ENCODE assay signal across 9 mouse cellular contexts in the genomic region with DNA sequence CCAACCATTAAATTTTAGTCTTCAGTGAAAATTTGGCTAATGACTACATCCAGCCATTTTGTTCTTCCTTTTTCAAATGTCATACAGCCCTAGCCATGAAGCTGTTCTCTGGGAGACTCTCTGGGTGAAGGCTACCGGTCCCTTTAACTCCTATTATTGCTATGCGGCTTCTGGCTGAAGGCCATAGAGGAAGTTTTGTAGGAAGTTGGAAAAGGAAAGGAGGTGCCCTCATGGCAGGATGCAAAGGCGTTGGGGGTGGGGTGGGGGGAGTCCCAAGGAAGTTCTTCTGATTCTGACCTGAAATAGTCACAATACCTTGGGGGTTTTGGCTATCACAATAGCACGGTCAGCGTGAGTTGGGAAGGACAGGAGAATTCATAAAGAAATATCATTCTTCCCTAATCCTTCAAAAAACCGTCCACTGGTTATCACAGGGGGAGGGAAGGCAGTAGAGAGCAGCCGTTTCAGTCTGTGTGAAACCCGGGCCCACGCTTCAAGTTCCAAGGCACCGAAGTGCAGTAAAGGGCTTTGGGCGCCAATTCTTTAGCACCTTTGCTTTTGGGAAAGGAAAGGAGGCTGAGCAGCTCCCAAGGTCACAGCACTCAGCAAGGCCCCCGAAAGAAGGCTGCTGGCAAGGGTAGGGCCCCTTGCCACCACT. TPM values are rescaled to one million over a fixed set of nuclear protein-coding genes. Genes with fewer than 3 reads are reported as not detected.
DNase-seq lines count a peak whose midpoint lies in the region; ATAC-seq and TF ChIP-seq lines count a peak whose summit lies in the region.
"Had no signal": no experiment of that assay in that cellular context is flagged by ENCODE, and none has a peak within 500 bp of the region (broad histone marks: within the 10 kb centered on the region; RNA-seq: fewer than 3 reads in every experiment).

No protein-coding gene starts in this region.

- peaks cover 26% of the 10 kb centered on the region for H3K36me3 ChIP-seq in forebrain, embryonic 10.5 days (replicated peaks)
- no peaks in the 10 kb centered on the region for H3K36me3 ChIP-seq in forebrain, postnatal 0 days (ENCODE audit: insufficient read depth)
- no peaks in the 10 kb centered on the region for H3K36me3 ChIP-seq in forebrain, embryonic 15.5 days
- no peaks in the 10 kb centered on the region for H3K36me3 ChIP-seq in liver, embryonic 16.5 days (ENCODE audit: control insufficient read depth, insufficient read depth)

- 89% methylated on average over 12 of the region's 12 CpGs for WGBS in forebrain, embryonic 10.5 days
- 87% methylated on average over 12 of the region's 12 CpGs for WGBS in forebrain, postnatal 0 days
- WGBS in forebrain, embryonic 15.5 days = 88% methylated on average over 12 of the region's 12 CpGs
- WGBS in liver, embryonic 16.5 days (ENCODE audit: insufficient replicate concordance) = 47% methylated on average over 12 of the region's 12 CpGs

- no peak overlapping the region for H3K4me3 ChIP-seq in forebrain, embryonic 10.5 days
- H3K4me3 ChIP-seq in forebrain, postnatal 0 days (ENCODE audit: low read depth, low read length) = no peak overlapping the region
- no peak overlapping the region for H3K4me3 ChIP-seq in forebrain, embryonic 15.5 days
- H3K4me3 ChIP-seq in liver, embryonic 16.5 days (ENCODE audit: low read depth, low read length) = no peak overlapping the region
- H3K4me3 ChIP-seq: midbrain, embryonic 12.5 days had no signal

- H3K27me3 ChIP-seq in forebrain, embryonic 10.5 days (ENCODE audit: poor library complexity, severe bottlenecking) = no peaks in the 10 kb centered on the region
- H3K27me3 ChIP-seq in forebrain, postnatal 0 days (ENCODE audit: insufficient read depth, low read length) = no peaks in the 10 kb centered on the region
- H3K27me3 ChIP-seq in forebrain, embryonic 15.5 days = no peaks in the 10 kb centered on the region
- H3K27me3 ChIP-seq in liver, embryonic 16.5 days (ENCODE audit: control insufficient read depth, insufficient read depth, low read depth, low read length) = no peaks in the 10 kb centered on the region
- H3K27me3 ChIP-seq: midbrain, embryonic 12.5 days had no signal

- no peak for ATAC-seq in forebrain, postnatal 0 days
- peak; percentile 57; the same call in 1 of the 2 replicates for ATAC-seq in forebrain, embryonic 15.5 days (replicated peaks)
- ATAC-seq in liver, embryonic 16.5 days (ENCODE audit: low read depth) = peak; percentile 51
- ATAC-seq in erythroblast, adult 5-6 weeks (replicated peaks; ENCODE audit: low FRiP score, poor library complexity, severe bottlenecking) = no peak

- no peaks in the 10 kb centered on the region for H3K4me1 ChIP-seq in forebrain, embryonic 10.5 days
- H3K4me1 ChIP-seq in forebrain, postnatal 0 days (ENCODE audit: insufficient read depth) = no peaks in the 10 kb centered on the region
- no peaks in the 10 kb centered on the region for H3K4me1 ChIP-seq in forebrain, embryonic 15.5 days
- no peaks in the 10 kb centered on the region for H3K4me1 ChIP-seq in liver, embryonic 16.5 days (ENCODE audit: control insufficient read depth, low read depth, low read length)
- H3K4me1 ChIP-seq: midbrain, embryonic 12.5 days had no signal

- no peak overlapping the region for H3K4me2 ChIP-seq in forebrain, postnatal 0 days (ENCODE audit: low read depth)
- no peak overlapping the region for H3K4me2 ChIP-seq in forebrain, embryonic 15.5 days (replicated peaks)
- no peak overlapping the region for H3K4me2 ChIP-seq in liver, embryonic 16.5 days (ENCODE audit: low read depth, low read length)
- H3K4me2 ChIP-seq: midbrain, embryonic 12.5 days had no signal

- no peaks in the 10 kb centered on the region for H3K9me3 ChIP-seq in forebrain, embryonic 10.5 days
- H3K9me3 ChIP-seq in forebrain, postnatal 0 days (ENCODE audit: low read length) = no peaks in the 10 kb centered on the region
- no peaks in the 10 kb centered on the region for H3K9me3 ChIP-seq in forebrain, embryonic 15.5 days
- H3K9me3 ChIP-seq in liver, embryonic 16.5 days (replicated peaks; ENCODE audit: control insufficient read depth, low read length) = no peaks in the 10 kb centered on the region
- H3K9me3 ChIP-seq: midbrain, embryonic 12.5 days had no signal

- 0 out of 2 replicates have a peak overlapping the region, but pooled peaks have one; percentile 37 for H3K27ac ChIP-seq in forebrain, embryonic 10.5 days
- H3K27ac ChIP-seq in forebrain, postnatal 0 days (ENCODE audit: low read depth, low read length) = no peak overlapping the region
- H3K27ac ChIP-seq in forebrain, embryonic 15.5 days (replicated peaks) = no peak overlapping the region
- H3K27ac ChIP-seq in liver, embryonic 16.5 days (ENCODE audit: low read length) = 0 out of 2 replicates have a peak overlapping the region, but pooled peaks have one; percentile 29
- H3K27ac ChIP-seq: midbrain, embryonic 12.5 days had no signal

- no peak for TF ChIP-seq CTCF in forebrain, postnatal 0 days (IDR thresholded peaks at IDR 0.05; ENCODE audit: low read depth)

- no peak for DNase-seq in forebrain, embryonic 10.5 days (ENCODE audit: extremely low spot score, low spot score)
- DNase-seq in forebrain, postnatal 0 days = no peak
- DNase-seq in induced T-regulatory cell, adult 2 months (ENCODE audit: low read depth) = peak; percentile 45
- no peak for DNase-seq in urinary bladder, postnatal 10 days (ENCODE audit: low spot score)
- DNase-seq in embryo, embryonic 9.5 days (ENCODE audit: extremely low spot score) = no peak

- H3K9ac ChIP-seq in forebrain, postnatal 0 days = no peak overlapping the region
- no peak overlapping the region for H3K9ac ChIP-seq in forebrain, embryonic 15.5 days (replicated peaks)
- H3K9ac ChIP-seq in liver, embryonic 16.5 days (ENCODE audit: low read depth, low read length) = no peak overlapping the region
- H3K9ac ChIP-seq: midbrain, embryonic 12.5 days had no signal

RNA-seq across cellular contexts. Expression of gene Abhd10, which starts 14.8 kb away (rescaled TPM):
- polyA plus RNA-seq in forebrain, embryonic 10.5 days (2016; fragmentation: Nextera tagmentation; extraction: Ambion mirVana) = 41.2 and 41.4 TPM in 2 replicates
- 22.9 and 27.4 TPM in 2 replicates for total RNA-seq in forebrain, postnatal 0 days (2014; rRNA removed)
- 24.7 and 33.4 TPM in 2 replicates for polyA plus RNA-seq in forebrain, postnatal 0 days (2015; fragmentation: Nextera tagmentation; extraction: Ambion mirVana)
- 39.8 and 43.3 TPM in 2 replicates for polyA plus RNA-seq in forebrain, embryonic 15.5 days (2015; fragmentation: Nextera tagmentation; extraction: Ambion mirVana)
- polyA plus RNA-seq in liver, embryonic 16.5 days (2015; fragmentation: Nextera tagmentation; extraction: Ambion mirVana) = 13.6 and 15.5 TPM in 2 replicates
- total RNA-seq in erythroblast, adult 5-6 weeks (2015; ENCODE audit: low replicate concordance) = 6.3 and 7.7 TPM in 2 replicates
- total RNA-seq in erythroblast, adult 5-6 weeks (2017; ENCODE audit: low replicate concordance) = 4.0 and 7.2 TPM in 2 replicates

RNA-seq across cellular contexts. Expression of gene Tagln3, which starts 33.1 kb away (rescaled TPM):
- polyA plus RNA-seq in forebrain, embryonic 10.5 days (2016; fragmentation: Nextera tagmentation; extraction: Ambion mirVana) = 83.4 and 104 TPM in 2 replicates
- 225 and 289 TPM in 2 replicates for total RNA-seq in forebrain, postnatal 0 days (2014; rRNA removed)
- 328 and 399 TPM in 2 replicates for polyA plus RNA-seq in forebrain, postnatal 0 days (2015; fragmentation: Nextera tagmentation; extraction: Ambion mirVana)
- polyA plus RNA-seq in forebrain, embryonic 15.5 days (2015; fragmentation: Nextera tagmentation; extraction: Ambion mirVana) = 490 and 501 TPM in 2 replicates
- 0.09 and 0.26 TPM in 2 replicates for polyA plus RNA-seq in liver, embryonic 16.5 days (2015; fragmentation: Nextera tagmentation; extraction: Ambion mirVana)
- 0.77 TPM in 1 of 2 replicates, not detected in the other for total RNA-seq in erythroblast, adult 5-6 weeks (2015; ENCODE audit: low replicate concordance)
- 1.4 TPM in 1 of 2 replicates, not detected in the other for total RNA-seq in erythroblast, adult 5-6 weeks (2017; ENCODE audit: low replicate concordance)

Comparison
In these comparisons a context has a peak if more than half of its experiments do, and no peak if none do; other contexts are left out.
1. H3K27ac ChIP-seq: peak in forebrain, embryonic 10.5 days (single experiment) and liver, embryonic 16.5 days (single experiment); none in forebrain, postnatal 0 days (single experiment) and forebrain, embryonic 15.5 days (single experiment).
2. ATAC-seq: peak in forebrain, embryonic 15.5 days (single experiment) and liver, embryonic 16.5 days (single experiment); none in forebrain, postnatal 0 days (single experiment) and erythroblast, adult 5-6 weeks (single experiment).
3. RNA of gene Tagln3, which starts 33.1 kb away (polyA plus RNA-seq): 490 to 501 TPM in forebrain, embryonic 15.5 days, 328 to 399 TPM in forebrain, postnatal 0 days and 83.4 to 104 TPM in forebrain, embryonic 10.5 days; 0.09 to 0.26 TPM in liver, embryonic 16.5 days; every median in the first group is over 10 times any median in the second.